Mouse (Mus musculus): ENCODE measurements around the gene Coro1c. TPM values are rescaled to one million over a fixed set of nuclear protein-coding genes. Genes with fewer than 3 reads are reported as not detected.

Coro1c gene
- polyA plus RNA-seq, 1 experiment, result 158 TPM

DNA sequence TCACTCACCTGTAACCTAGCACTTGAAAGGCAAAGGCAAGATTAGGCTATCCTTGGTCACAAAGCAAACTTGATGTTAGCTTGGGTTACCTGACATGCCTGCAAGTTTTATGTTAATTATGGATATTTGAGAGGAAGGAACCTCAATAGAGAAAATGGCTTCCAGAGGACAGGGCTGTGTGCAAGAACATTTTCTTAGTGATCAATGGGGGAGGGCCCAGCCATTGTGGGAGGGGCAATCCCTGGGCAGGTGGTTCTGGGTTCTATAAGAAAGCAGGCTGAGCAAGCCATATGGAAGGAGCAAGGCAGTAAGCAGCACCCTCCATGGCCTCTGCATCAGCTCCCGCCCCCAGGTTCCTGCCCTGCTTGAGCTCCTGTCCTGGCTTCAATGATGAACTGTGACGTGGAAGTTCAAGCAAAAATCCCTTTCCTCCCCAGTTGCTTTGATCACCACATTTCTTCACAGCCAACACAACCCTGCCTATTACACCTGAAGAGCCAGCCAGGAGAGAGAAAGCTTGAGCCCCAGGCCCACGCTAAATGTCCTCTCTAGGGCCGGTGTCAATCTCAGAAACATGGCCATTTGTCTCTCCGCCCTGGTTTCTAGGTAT is 20.3 kb downstream of the Coro1c start:
- H3K4me3 ChIP-seq (ENCODE audit: insufficient read depth, low read length), result no peak overlapping the region
- TF ChIP-seq POLR2A (IDR thresholded peaks at IDR 0.05; ENCODE audit: low read depth, low read length) (no peak), CTCF (IDR thresholded peaks at IDR 0.05; ENCODE audit: borderline replicate concordance, insufficient read depth, low read length) (no peak)
- peaks cover 21% of the 10 kb centered on the region for H3K4me1 ChIP-seq (ENCODE audit: control insufficient read depth, insufficient read depth, low read length)
- H3K27ac ChIP-seq (ENCODE audit: insufficient read depth, low read length), result no peak overlapping the region

DNA sequence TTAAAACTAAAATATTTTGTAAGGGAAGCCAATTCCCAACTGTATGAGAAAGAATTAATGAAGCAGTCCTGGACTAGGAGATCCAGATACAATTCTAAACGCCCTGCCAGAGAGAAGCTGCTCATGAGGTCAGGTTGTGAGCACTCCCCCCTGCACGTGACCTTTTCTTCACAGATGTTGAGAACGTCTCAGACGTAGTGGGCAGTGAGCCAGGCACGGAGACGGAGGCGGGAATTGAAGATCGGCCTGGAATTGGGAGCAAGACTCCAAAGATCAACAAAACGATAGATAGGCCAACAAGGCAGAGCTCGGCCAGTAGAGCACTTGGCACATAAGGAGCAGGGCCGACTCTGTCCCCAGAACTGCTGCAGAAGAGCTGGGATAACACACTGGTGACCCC is 21.4 kb downstream of the Coro1c start:
- H3K27ac ChIP-seq (ENCODE audit: insufficient read depth, low read length), result no peak overlapping the region
- peaks cover 29% of the 10 kb centered on the region for H3K4me1 ChIP-seq (ENCODE audit: control insufficient read depth, insufficient read depth, low read length)
- TF ChIP-seq POLR2A (IDR thresholded peaks at IDR 0.05; ENCODE audit: low read depth, low read length), result no peak
- no peak for TF ChIP-seq CTCF (IDR thresholded peaks at IDR 0.05; ENCODE audit: borderline replicate concordance, insufficient read depth, low read length)
- H3K4me3 ChIP-seq (ENCODE audit: insufficient read depth, low read length), result no peak overlapping the region

DNA sequence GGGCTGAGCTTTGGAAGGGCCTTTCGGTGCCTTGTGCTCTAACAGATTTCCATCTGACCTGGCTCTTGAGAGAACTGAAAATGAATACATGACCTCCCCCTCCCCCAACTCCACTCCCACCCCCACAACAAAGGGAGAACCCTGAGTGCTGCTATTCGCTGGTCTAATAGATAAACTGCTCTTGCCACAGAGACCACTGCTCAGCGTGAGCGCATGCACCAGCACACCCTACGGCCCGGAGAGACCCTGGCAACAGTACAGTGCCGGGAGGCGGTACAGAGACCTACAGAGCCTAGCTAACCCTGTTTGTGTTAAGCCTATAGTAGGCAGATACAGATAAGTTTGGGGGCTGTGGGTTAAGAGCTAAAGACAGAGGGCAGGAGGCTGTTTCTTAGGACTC is 22.9 kb downstream of the Coro1c start:
- Histone ChIP-seq H3K27ac (ENCODE audit: insufficient read depth, low read length) (no peak overlapping the region), H3K4me1 (ENCODE audit: control insufficient read depth, insufficient read depth, low read length) (peaks cover 27% of the 10 kb centered on the region), H3K4me3 (ENCODE audit: insufficient read depth, low read length) (no peak overlapping the region)
- TF ChIP-seq POLR2A (IDR thresholded peaks at IDR 0.05; ENCODE audit: low read depth, low read length), result no peak
- no peak for TF ChIP-seq CTCF (IDR thresholded peaks at IDR 0.05; ENCODE audit: borderline replicate concordance, insufficient read depth, low read length)

DNA sequence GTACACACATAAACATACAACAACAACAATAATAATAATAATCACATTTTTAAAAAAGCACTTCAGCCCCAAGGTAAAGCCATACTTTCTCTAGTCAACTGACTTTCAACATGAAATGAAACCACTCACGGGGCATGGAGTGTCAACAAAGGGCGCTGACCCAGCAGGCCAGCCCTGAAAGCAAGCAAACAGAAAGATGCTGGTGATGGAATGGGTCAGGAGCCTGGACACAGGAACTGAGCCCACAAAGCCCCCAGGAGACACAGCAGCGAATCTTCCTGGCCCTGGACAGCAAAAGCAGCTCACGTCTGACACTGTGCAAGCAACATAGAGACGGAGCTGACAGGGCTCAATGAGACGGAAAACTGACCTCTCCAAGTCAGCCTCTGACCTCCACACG is 23.8 kb downstream of the Coro1c start:
- Histone ChIP-seq H3K4me3 (ENCODE audit: insufficient read depth, low read length) (no peak overlapping the region), H3K4me1 (ENCODE audit: control insufficient read depth, insufficient read depth, low read length) (peaks cover 27% of the 10 kb centered on the region), H3K27ac (ENCODE audit: insufficient read depth, low read length) (no peak overlapping the region)
- TF ChIP-seq CTCF (IDR thresholded peaks at IDR 0.05; ENCODE audit: borderline replicate concordance, insufficient read depth, low read length), result no peak
- TF ChIP-seq POLR2A (IDR thresholded peaks at IDR 0.05; ENCODE audit: low read depth, low read length), result no peak

GRCm38 (mm10) chr5:113883384-113883771 is 25.2 kb downstream of the Coro1c start:
- TF ChIP-seq POLR2A (IDR thresholded peaks at IDR 0.05; ENCODE audit: low read depth, low read length), result no peak
- no peak for TF ChIP-seq CTCF (IDR thresholded peaks at IDR 0.05; ENCODE audit: borderline replicate concordance, insufficient read depth, low read length)
- H3K4me3 ChIP-seq (ENCODE audit: insufficient read depth, low read length), result no peak overlapping the region
- H3K27ac ChIP-seq (ENCODE audit: insufficient read depth, low read length), result no peak overlapping the region
- H3K4me1 ChIP-seq (ENCODE audit: control insufficient read depth, insufficient read depth, low read length), result peaks cover 19% of the 10 kb centered on the region

DNA sequence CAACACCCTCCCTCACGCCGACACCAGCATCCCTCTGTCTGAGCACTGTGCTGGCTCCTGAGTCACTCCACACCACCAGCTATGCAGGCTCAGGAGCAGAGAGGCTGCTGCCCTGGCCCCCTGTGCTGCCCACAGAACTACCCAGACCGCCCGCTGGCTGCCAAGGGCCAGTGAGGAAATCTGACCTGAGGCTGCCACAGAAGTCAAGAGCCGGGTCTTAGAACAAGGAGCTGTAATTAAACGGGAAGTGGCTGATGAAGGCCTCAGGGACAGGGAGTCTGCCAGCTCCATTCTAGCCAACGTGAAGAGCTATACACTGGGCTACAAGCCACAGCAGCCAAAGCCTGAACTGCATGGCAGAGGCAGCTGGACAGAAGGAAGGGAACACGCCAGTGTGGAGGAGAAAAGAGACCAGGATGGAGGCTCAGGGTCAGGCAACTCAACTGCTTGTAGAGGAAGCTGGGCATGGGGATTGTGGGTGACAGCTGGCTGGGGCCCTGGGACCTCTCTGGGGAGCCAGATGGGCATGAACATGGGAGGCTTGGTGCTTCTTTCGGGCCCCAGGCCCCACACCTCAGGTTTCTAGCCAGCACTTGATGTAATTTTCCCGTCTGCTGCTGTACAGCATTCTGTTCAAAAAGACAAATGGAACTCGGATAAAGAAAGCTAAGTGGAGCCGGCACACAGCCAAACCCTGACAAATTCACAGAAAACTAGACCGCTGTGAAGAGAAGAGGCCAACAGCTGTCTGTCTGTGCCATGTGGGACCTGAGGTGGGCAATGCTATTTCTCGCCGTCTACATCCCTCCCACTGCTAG is 25.8 kb downstream of the Coro1c start:
- peak overlapping the region; percentile 17 for H3K27ac ChIP-seq (ENCODE audit: insufficient read depth, low read length)
- TF ChIP-seq CTCF (IDR thresholded peaks at IDR 0.05; ENCODE audit: borderline replicate concordance, insufficient read depth, low read length), result no peak
- TF ChIP-seq POLR2A (IDR thresholded peaks at IDR 0.05; ENCODE audit: low read depth, low read length), result no peak
- H3K4me1 ChIP-seq (ENCODE audit: control insufficient read depth, insufficient read depth, low read length), result peaks cover 16% of the 10 kb centered on the region
- no peak overlapping the region for H3K4me3 ChIP-seq (ENCODE audit: insufficient read depth, low read length)

DNA sequence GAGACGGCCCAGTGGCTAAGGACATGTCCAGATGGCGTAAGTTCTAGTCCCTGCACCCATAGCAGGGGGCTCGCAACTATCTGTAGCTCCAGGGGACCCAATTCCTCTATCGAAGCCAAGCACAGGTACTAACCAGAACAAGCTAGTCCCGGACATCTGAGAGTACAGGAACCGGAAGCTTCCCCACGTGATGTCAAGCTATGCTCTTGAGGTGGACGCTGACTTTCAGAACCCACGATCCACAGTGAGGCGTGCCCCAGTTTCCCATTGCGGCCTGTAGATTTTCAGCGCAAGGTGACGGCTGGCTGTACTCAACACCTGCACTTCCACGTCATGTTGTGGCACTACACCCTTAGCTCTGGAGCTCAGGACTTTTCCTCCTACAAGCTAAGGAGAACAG is 27.4 kb downstream of the Coro1c start:
- Histone ChIP-seq H3K4me3 (ENCODE audit: insufficient read depth, low read length) (no peak overlapping the region), H3K4me1 (ENCODE audit: control insufficient read depth, insufficient read depth, low read length) (peaks cover 14% of the 10 kb centered on the region)
- no peak for TF ChIP-seq CTCF (IDR thresholded peaks at IDR 0.05; ENCODE audit: borderline replicate concordance, insufficient read depth, low read length)
- TF ChIP-seq POLR2A (IDR thresholded peaks at IDR 0.05; ENCODE audit: low read depth, low read length), result no peak

GRCm38 (mm10) chr5:113878943-113879617 is 29.5 kb downstream of the Coro1c start:
- Histone ChIP-seq H3K4me1 (ENCODE audit: control insufficient read depth, insufficient read depth, low read length) (peaks cover 25% of the 10 kb centered on the region), H3K27ac (ENCODE audit: insufficient read depth, low read length) (no peak overlapping the region), H3K4me3 (ENCODE audit: insufficient read depth, low read length) (no peak overlapping the region)
- TF ChIP-seq CTCF (IDR thresholded peaks at IDR 0.05; ENCODE audit: borderline replicate concordance, insufficient read depth, low read length) (no peak), POLR2A (IDR thresholded peaks at IDR 0.05; ENCODE audit: low read depth, low read length) (no peak)

More for the DNA sequence above, 27.4 kb downstream of the Coro1c start:
- no peak overlapping the region for H3K27ac ChIP-seq (ENCODE audit: insufficient read depth, low read length)

GRCm38 (mm10) chr5:113877565-113877964 is 31.0 kb downstream of the Coro1c start:
- TF ChIP-seq POLR2A (IDR thresholded peaks at IDR 0.05; ENCODE audit: low read depth, low read length), result no peak
- no peak for TF ChIP-seq CTCF (IDR thresholded peaks at IDR 0.05; ENCODE audit: borderline replicate concordance, insufficient read depth, low read length)
- Histone ChIP-seq H3K4me1 (ENCODE audit: control insufficient read depth, insufficient read depth, low read length) (peaks cover 26% of the 10 kb centered on the region), H3K27ac (ENCODE audit: insufficient read depth, low read length) (no peak overlapping the region), H3K4me3 (ENCODE audit: insufficient read depth, low read length) (no peak overlapping the region)

- H3K4me1 ChIP-seq (ENCODE audit: control insufficient read depth, insufficient read depth, low read length), result peaks cover 30% of the 10 kb centered on the region
- TF ChIP-seq CTCF (IDR thresholded peaks at IDR 0.05; ENCODE audit: borderline replicate concordance, insufficient read depth, low read length) (no peak), POLR2A (IDR thresholded peaks at IDR 0.05; ENCODE audit: low read depth, low read length) (no peak)
- H3K4me3 ChIP-seq (ENCODE audit: insufficient read depth, low read length), result no peak overlapping the region
- no peak overlapping the region for H3K27ac ChIP-seq (ENCODE audit: insufficient read depth, low read length)
Measured at GRCm38 (mm10) chr5:113876176-113876575, 32.4 kb downstream of the Coro1c start.

Data from embryonic fibroblast, embryonic 13.5 days (primary cell).